Comparison of ENCODE assay signal across 9 mouse cellular contexts in the genomic region with DNA sequence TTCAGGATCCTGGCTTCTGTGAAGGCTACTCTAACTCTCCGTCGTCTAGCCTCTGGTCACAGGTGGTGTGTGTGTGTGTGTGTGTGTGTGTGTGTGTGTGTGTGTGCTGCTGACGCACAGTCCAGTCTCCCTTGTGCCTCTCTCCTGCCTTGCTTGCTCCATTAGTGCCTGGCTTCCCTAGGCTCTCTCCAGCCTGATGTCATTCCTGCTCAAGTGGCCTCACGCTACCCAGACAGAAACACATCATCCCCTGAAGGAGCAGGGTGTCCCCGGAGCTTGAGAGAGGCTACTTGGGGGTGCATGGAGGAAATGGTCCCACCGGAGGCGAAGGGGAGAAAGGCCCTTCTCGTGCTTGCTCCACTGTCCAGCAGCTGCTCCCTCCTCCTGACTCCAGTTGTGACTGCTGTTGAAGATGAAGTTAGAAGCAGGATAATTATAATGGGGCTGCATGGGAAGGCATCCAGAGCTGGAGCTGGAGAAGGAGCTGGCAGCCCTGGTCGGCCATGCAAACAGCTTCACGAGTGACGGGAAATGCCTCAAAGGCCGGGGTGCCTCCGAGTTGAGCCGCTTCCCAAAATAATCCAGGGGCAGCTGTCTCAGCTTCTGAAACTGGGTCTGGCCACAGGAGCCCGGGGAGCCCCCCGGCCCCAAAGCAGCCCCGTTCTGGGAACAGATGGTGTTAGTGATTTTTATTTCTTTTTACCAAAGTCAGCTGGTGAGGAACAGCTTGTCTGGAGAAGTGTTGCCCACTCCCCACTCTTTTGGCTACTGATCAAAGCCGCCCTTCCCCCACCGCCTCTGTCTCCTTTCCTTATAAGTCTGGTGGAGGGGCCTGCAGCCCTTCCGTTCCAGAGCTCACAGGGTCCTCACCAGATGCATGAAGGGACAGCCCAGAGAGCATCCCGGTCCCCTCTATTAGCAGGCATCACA. TPM values are rescaled to one million over a fixed set of nuclear protein-coding genes. Genes with fewer than 3 reads are reported as not detected.
A peak's percentile ranks its signal among the peaks of the same experiment; 100 is the strongest.
DNase-seq lines count a peak whose midpoint lies in the region.
"Had no signal": no experiment of that assay in that cellular context is flagged by ENCODE, and none has a peak within 500 bp of the region (broad histone marks: within the 10 kb centered on the region; RNA-seq: fewer than 3 reads in every experiment).

No protein-coding gene starts in this region.

- intact Hi-C loops in left cerebral cortex, postnatal 14 days (cut with DNase I) = no loop called here

- DNase-seq in left cerebral cortex, postnatal 14 days (ENCODE audit: low spot score in 2 of 2) = peak; percentile 74 to 80
- no peak for DNase-seq in left cerebral cortex, adult 18-20 months (ENCODE audit: low spot score in 2 of 2)
- DNase-seq in frontal cortex, postnatal 10 days (ENCODE audit: low spot score in 2 of 2) = peak; percentile 71 to 76
- DNase-seq in layer of hippocampus, postnatal 10 days (ENCODE audit: low spot score in 2 of 2) = peak; percentile 79 to 83
- peak; percentile 90 to 92 for DNase-seq in right cerebral cortex, postnatal 10 days (ENCODE audit: low spot score in 2 of 2)
- DNase-seq in urinary bladder, postnatal 4 days (ENCODE audit: low spot score in 2 of 2) = no peak
- DNase-seq in adrenal gland, postnatal 14 days = no peak
- no peak for DNase-seq in gastrocnemius, postnatal 4 days (ENCODE audit: low spot score in 2 of 2)
- DNase-seq: gastrocnemius, postnatal 36 days had no signal

RNA-seq across cellular contexts. Expression of a gene that starts 28.4 kb away (rescaled TPM):
- total RNA-seq in left cerebral cortex, postnatal 14 days (2021) = 1 to 10 TPM; 5.9 to 7.8 TPM
- total RNA-seq in left cerebral cortex, adult 18-20 months (2021) = 10 to 100 TPM; 12.5 to 14.9 TPM
- total RNA-seq in layer of hippocampus, postnatal 10 days (2021) = 1 to 10 TPM; 6.6 to 9.6 TPM
- total RNA-seq in adrenal gland, postnatal 14 days (2021) = 1.3 and 6.9 TPM in 2 replicates
- total RNA-seq in gastrocnemius, postnatal 4 days (2021) = 1 to 10 TPM; 2.8 to 3.8 TPM

Comparison
In these comparisons a context has a peak if more than half of its experiments do, and no peak if none do; other contexts are left out.
1. DNase-seq: peak in left cerebral cortex, postnatal 14 days (2 of 2), frontal cortex, postnatal 10 days (2 of 2), layer of hippocampus, postnatal 10 days (2 of 2) and right cerebral cortex, postnatal 10 days (2 of 2); none in left cerebral cortex, adult 18-20 months (0 of 2), urinary bladder, postnatal 4 days (0 of 2), adrenal gland, postnatal 14 days (single experiment) and gastrocnemius, postnatal 4 days (0 of 2).